Mouse (Mus musculus) liver, embryonic 14 days (tissue): Measurements from ENCODE around the gene Olfr450. TPM values are rescaled to one million over a fixed set of nuclear protein-coding genes. Genes with fewer than 3 reads are reported as not detected.

Experiments used
- polyA plus RNA-seq: library from polyadenylated mRNA; depleted of rRNA; stranded (reverse); fragments of >200 nt; gene quantifications from 2 replicates; pipeline ENCODE4 v1.2.3, GENCODE M21; 2012; rRNA removed

Olfr450 gene
- not detected in 2 replicates for polyA plus RNA-seq

GRCm38 (mm10) chr6:42811639-42812038 is at the start of gene Olfr450:
Gene Olfr450, plus strand, starts transcription at chr6:42811939.

GRCm38 (mm10) chr6:42784793-42785192 is 26.9 kb upstream of the Olfr450 start, which contains the start of gene Olfr452:
Gene Olfr452, plus strand, starts transcription at chr6:42785093.

GRCm38 (mm10) chr6:42834084-42834483 is 22.3 kb downstream of the Olfr450 start, which contains the start of gene Olfr449:
Gene Olfr449, plus strand, starts transcription at chr6:42834384.

Other genes starting within 250 kb of the Olfr450 start
- not detected in 2 replicates for gene Tcaf3, start 214.2 kb upstream of the Olfr450 start, polyA plus RNA-seq
- 0.08 and 0.13 TPM in 2 replicates for gene Tcaf2, start 166.7 kb upstream of the Olfr450 start, polyA plus RNA-seq
- gene Tcaf1, start 101.9 kb upstream of the Olfr450 start, polyA plus RNA-seq: 2.2 TPM in 2 replicates
- not detected in 2 replicates for gene Olfr453, start 72.6 kb upstream of the Olfr450 start, polyA plus RNA-seq
- gene Olfr38, start 55.5 kb upstream of the Olfr450 start, polyA plus RNA-seq: not detected in 2 replicates
- gene Olfr452, start 26.8 kb upstream of the Olfr450 start, polyA plus RNA-seq: not detected in 2 replicates
- not detected in 2 replicates for gene Olfr449, start 22.4 kb downstream of the Olfr450 start, polyA plus RNA-seq
- gene Olfr448, start 78.5 kb downstream of the Olfr450 start, polyA plus RNA-seq: not detected in 2 replicates
- not detected in 2 replicates for gene Olfr447, start 96.9 kb downstream of the Olfr450 start, polyA plus RNA-seq
- gene Olfr446, start 109.4 kb downstream of the Olfr450 start, polyA plus RNA-seq: not detected in 2 replicates
- gene Olfr444, start 137.1 kb downstream of the Olfr450 start, polyA plus RNA-seq: not detected in 2 replicates